Mouse (Mus musculus) MEL (cell line): Measurements from ENCODE around the gene Vps29. TPM values are rescaled to one million over a fixed set of nuclear protein-coding genes. Genes with fewer than 3 reads are reported as not detected.
A peak's percentile ranks its signal among the peaks of the same experiment; 100 is the strongest.

ENCODE experiments used
- DNase-seq: peaks from one replicate; pipeline ENCODE4 v3.0.0; 2011; ENCODE audit warnings: low read depth, low spot score
- H3K27ac ChIP-seq: 2 replicates; pipeline ENCODE4 v1.5.1; 2012; ENCODE audit warnings: low read depth, mild to moderate bottlenecking, control low read depth, low read length, moderate library complexity; ENCODE audit not compliant: control insufficient read depth
- H3K27me3 ChIP-seq, 2 experiments: fragments of 150-350 bp in 1 of 2; sonication (generic) in 1 of 2; 2 replicates each; pipeline ENCODE4 v1.6.1; 2012; ENCODE audit warnings: low read length in 2 of 2, mild to moderate bottlenecking in 2 of 2, improper control_type of control experiment in 1 of 2, moderate library complexity in 1 of 2; ENCODE audit not compliant: insufficient read depth in 2 of 2, control insufficient read depth in 1 of 2
- H3K36me3 ChIP-seq, 2 experiments: 2 replicates each; pipeline ENCODE4 v1.6.1; 2012 to 2014; ENCODE audit warnings: low read length in 2 of 2, improper control_type of control experiment in 1 of 2, inconsistent platforms in 1 of 2, mild to moderate bottlenecking in 1 of 2; ENCODE audit not compliant: insufficient read depth in 2 of 2, control insufficient read depth in 1 of 2
- H3K4me1 ChIP-seq, 2 experiments: fragments of 150-350 bp in 1 of 2; sonication (generic) in 1 of 2; 2 replicates each; pipeline ENCODE4 v1.6.1; 2012; ENCODE audit warnings: low read length in 2 of 2, improper control_type of control experiment in 1 of 2, mild to moderate bottlenecking in 1 of 2; ENCODE audit not compliant: insufficient read depth in 2 of 2, control insufficient read depth in 1 of 2
- H3K4me3 ChIP-seq, 2 experiments: fragments of 150-350 bp in 1 of 2; sonication (generic) in 1 of 2; 2 replicates each; pipeline ENCODE4 v1.5.1; 2012; ENCODE audit warnings: low read depth in 2 of 2, low read length in 2 of 2, mild to moderate bottlenecking in 2 of 2, moderate library complexity in 2 of 2, control low read depth in 1 of 2, improper control_type of control experiment in 1 of 2; ENCODE audit not compliant: control insufficient read depth in 1 of 2, insufficient read depth in 1 of 2
- H3K79me2 ChIP-seq: 2 replicates; pipeline ENCODE4 v1.6.1; 2012; ENCODE audit warnings: mild to moderate bottlenecking, low read length, moderate library complexity; ENCODE audit not compliant: control insufficient read depth, poor library complexity, insufficient read depth
- H3K9ac ChIP-seq: 2 replicates; pipeline ENCODE4 v1.6.1; 2012; ENCODE audit warnings: low read depth, mild to moderate bottlenecking, control low read depth, low read length, moderate library complexity; ENCODE audit not compliant: control insufficient read depth, poor library complexity, severe bottlenecking
- H3K9me3 ChIP-seq: fragments of 150-350 bp; sonication (generic); replicated peaks from 2 replicates; pipeline ENCODE4 v1.6.1; 2012; ENCODE audit warnings: mild to moderate bottlenecking, low read length, improper control_type of control experiment, moderate library complexity; ENCODE audit not compliant: insufficient read depth
- BHLHE40 ChIP-seq: IDR thresholded peaks from 2 replicates; pipeline ENCODE4 v1.6.1; 2012; ENCODE audit warnings: low read depth, mild to moderate bottlenecking, inconsistent platforms, low read length, improper control_type of control experiment, borderline replicate concordance
- CHD1 ChIP-seq: IDR thresholded peaks from 2 replicates; pipeline ENCODE4 v1.6.1; 2012; ENCODE audit warnings: low read depth, mild to moderate bottlenecking, inconsistent platforms, low read length, improper control_type of control experiment
- CHD2 ChIP-seq: IDR thresholded peaks from 2 replicates; pipeline ENCODE4 v1.6.1; 2011; ENCODE audit warnings: low read length, improper control_type of control experiment
- CTCF ChIP-seq, 3 experiments: IDR thresholded peaks in 2 of 3; conservative IDR thresholded peaks in 1 of 3; 2 replicates each; pipeline ENCODE4 v1.5.1; 2011 to 2012; ENCODE audit warnings: low read length in 3 of 3, low read depth in 2 of 3, mild to moderate bottlenecking in 2 of 3, improper control_type of control experiment in 1 of 3, inconsistent platforms in 1 of 3, mixed read lengths in 1 of 3, moderate library complexity in 1 of 3; ENCODE audit not compliant: control insufficient read depth in 1 of 3, insufficient read depth in 1 of 3, poor library complexity in 1 of 3, severe bottlenecking in 1 of 3
- E2F4 ChIP-seq: IDR thresholded peaks from 2 replicates; pipeline ENCODE4 v1.6.1; 2011; ENCODE audit warnings: low read depth, low read length, improper control_type of control experiment, borderline replicate concordance
- ELF1 ChIP-seq: IDR thresholded peaks from 2 replicates; pipeline ENCODE4 v1.6.1; 2014; ENCODE audit warnings: low read depth, mild to moderate bottlenecking, inconsistent platforms, low read length, improper control_type of control experiment, moderate library complexity
- EP300 ChIP-seq, 2 experiments: IDR thresholded peaks; 2 replicates each; pipeline ENCODE4 v1.6.1; 2011; ENCODE audit warnings: improper control_type of control experiment in 2 of 2, low read length in 2 of 2, low read depth in 1 of 2, mild to moderate bottlenecking in 1 of 2
- ETS1 ChIP-seq: IDR thresholded peaks from 2 replicates; pipeline ENCODE4 v1.6.1; 2012; ENCODE audit warnings: low read depth, mild to moderate bottlenecking, inconsistent platforms, low read length, improper control_type of control experiment, moderate library complexity
- GATA1 ChIP-seq: IDR thresholded peaks from 2 replicates; pipeline ENCODE4 v1.6.1; 2011; ENCODE audit warnings: low read depth, low read length, improper control_type of control experiment
- HCFC1 ChIP-seq: IDR thresholded peaks from 2 replicates; pipeline ENCODE4 v1.6.1; 2012; ENCODE audit warnings: low read depth, mild to moderate bottlenecking, inconsistent platforms, low read length, improper control_type of control experiment, moderate library complexity
- JUND ChIP-seq: IDR thresholded peaks from 2 replicates; pipeline ENCODE4 v1.6.1; 2011; ENCODE audit warnings: low read depth, mild to moderate bottlenecking, improper control_type of control experiment, low read length
- KAT2A ChIP-seq: conservative IDR thresholded peaks from 2 replicates; pipeline ENCODE4 v1.6.1; 2012; ENCODE audit warnings: low read depth, low read length, improper control_type of control experiment, inconsistent platforms
- MAFK ChIP-seq: IDR thresholded peaks from 2 replicates; pipeline ENCODE4 v1.6.1; 2011; ENCODE audit warnings: low read depth, mild to moderate bottlenecking, low read length, improper control_type of control experiment, borderline replicate concordance
- MAX ChIP-seq: IDR thresholded peaks from 2 replicates; pipeline ENCODE4 v1.6.1; 2011; ENCODE audit warnings: low read length, improper control_type of control experiment
- MAZ ChIP-seq: IDR thresholded peaks from 2 replicates; pipeline ENCODE4 v1.6.1; 2012; ENCODE audit warnings: low read depth, mild to moderate bottlenecking, inconsistent platforms, low read length, improper control_type of control experiment
- MXI1 ChIP-seq: IDR thresholded peaks from 2 replicates; pipeline ENCODE4 v1.6.1; 2011; ENCODE audit warnings: mild to moderate bottlenecking, low read depth, low read length, improper control_type of control experiment
- MYB ChIP-seq: IDR thresholded peaks from 2 replicates; pipeline ENCODE4 v1.6.1; 2011; ENCODE audit warnings: mild to moderate bottlenecking, low read depth, low read length, improper control_type of control experiment
- NELFE ChIP-seq: IDR thresholded peaks from 2 replicates; pipeline ENCODE4 v1.6.1; 2011; ENCODE audit warnings: low read depth, low read length, improper control_type of control experiment
- NRF1 ChIP-seq: IDR thresholded peaks from 2 replicates; pipeline ENCODE4 v1.6.1; 2014; ENCODE audit warnings: low read depth, mild to moderate bottlenecking, inconsistent platforms, low read length, improper control_type of control experiment, moderate library complexity; ENCODE audit not compliant: poor library complexity, insufficient read depth, severe bottlenecking
- POLR2A ChIP-seq, 2 experiments: IDR thresholded peaks; 2 replicates each; pipeline ENCODE4 v1.6.1; 2011 to 2012; ENCODE audit warnings: low read length in 2 of 2, mild to moderate bottlenecking in 2 of 2, control low read depth in 1 of 2, improper control_type of control experiment in 1 of 2, low read depth in 1 of 2, moderate library complexity in 1 of 2; ENCODE audit not compliant: control insufficient read depth in 1 of 2, insufficient read depth in 1 of 2, poor library complexity in 1 of 2
- POLR2AphosphoS2 ChIP-seq: IDR thresholded peaks from 2 replicates; pipeline ENCODE4 v1.6.1; 2011; ENCODE audit warnings: low read length, improper control_type of control experiment
- POLR2AphosphoS5 ChIP-seq: IDR thresholded peaks from 2 replicates; pipeline ENCODE4 v1.6.1; 2012; ENCODE audit warnings: low read depth, borderline replicate concordance, mild to moderate bottlenecking, inconsistent platforms, low read length, moderate library complexity, mixed read lengths
- RAD21 ChIP-seq: IDR thresholded peaks from 2 replicates; pipeline ENCODE4 v1.6.1; 2011; ENCODE audit warnings: mild to moderate bottlenecking, low read depth, low read length, improper control_type of control experiment
- RCOR1 ChIP-seq: IDR thresholded peaks from 2 replicates; pipeline ENCODE4 v1.6.1; 2012; ENCODE audit warnings: low read depth, mild to moderate bottlenecking, inconsistent platforms, low read length, improper control_type of control experiment
- SIN3A ChIP-seq: IDR thresholded peaks from 2 replicates; pipeline ENCODE4 v1.6.1; 2012; ENCODE audit warnings: low read length, improper control_type of control experiment, inconsistent platforms
- SMC3 ChIP-seq: IDR thresholded peaks from 2 replicates; pipeline ENCODE4 v1.6.1; 2011; ENCODE audit warnings: low read depth, low read length, improper control_type of control experiment
- TAL1 ChIP-seq: IDR thresholded peaks from 2 replicates; pipeline ENCODE4 v1.6.1; 2012; ENCODE audit warnings: mild to moderate bottlenecking, inconsistent platforms, low read length, moderate library complexity, mixed read lengths
- TBP ChIP-seq: IDR thresholded peaks from 2 replicates; pipeline ENCODE4 v1.8.0; 2011; ENCODE audit warnings: low read depth, low read length, improper control_type of control experiment
- TCF12 ChIP-seq: IDR thresholded peaks from 2 replicates; pipeline ENCODE4 v1.6.1; 2014; ENCODE audit warnings: low read depth, mild to moderate bottlenecking, inconsistent platforms, low read length, improper control_type of control experiment, moderate library complexity
- UBTF ChIP-seq: IDR thresholded peaks from 2 replicates; pipeline ENCODE4 v1.6.1; 2012; ENCODE audit warnings: low read depth, mild to moderate bottlenecking, inconsistent platforms, low read length, improper control_type of control experiment, moderate library complexity, borderline replicate concordance; ENCODE audit not compliant: insufficient read depth
- USF1 ChIP-seq: IDR thresholded peaks from 2 replicates; pipeline ENCODE4 v1.6.1; 2014; ENCODE audit warnings: low read depth, mild to moderate bottlenecking, inconsistent platforms, low read length, improper control_type of control experiment, moderate library complexity
- USF2 ChIP-seq, 2 experiments: IDR thresholded peaks; 2 replicates each; pipeline ENCODE4 v1.6.1; 2011 to 2012; ENCODE audit warnings: improper control_type of control experiment in 2 of 2, low read length in 2 of 2, borderline replicate concordance in 1 of 2, inconsistent platforms in 1 of 2, low read depth in 1 of 2, mild to moderate bottlenecking in 1 of 2; ENCODE audit not compliant: insufficient read depth in 1 of 2
- ZC3H11A ChIP-seq: IDR thresholded peaks from 2 replicates; pipeline ENCODE4 v1.6.1; 2012; ENCODE audit warnings: low read depth, mild to moderate bottlenecking, inconsistent platforms, low read length, improper control_type of control experiment
- ZKSCAN1 ChIP-seq: IDR thresholded peaks from 2 replicates; pipeline ENCODE4 v1.6.1; 2012; ENCODE audit warnings: low read depth, mild to moderate bottlenecking, inconsistent platforms, low read length, improper control_type of control experiment, moderate library complexity
- ZMIZ1 ChIP-seq: IDR thresholded peaks from 2 replicates; pipeline ENCODE4 v1.6.1; 2012; ENCODE audit warnings: low read depth, mild to moderate bottlenecking, inconsistent platforms, low read length, improper control_type of control experiment, moderate library complexity
- ZNF384 ChIP-seq: IDR thresholded peaks from 2 replicates; pipeline ENCODE4 v1.6.1; 2012; ENCODE audit warnings: low read depth, mild to moderate bottlenecking, inconsistent platforms, low read length, improper control_type of control experiment
- polyA plus RNA-seq, 2 experiments: library from polyadenylated mRNA; stranded (reverse) in 1 of 2; unstranded in 1 of 2; fragments of >175 nt in 1 of 2; fragments of >200 nt in 1 of 2; gene quantifications; 2 replicates each; pipeline versions ENCODE4 v1.2.1 to v1.2.4; 2012; ENCODE audit warnings: low replicate concordance in 2 of 2, low read depth in 1 of 2; ENCODE audit not compliant: insufficient read length in 2 of 2, insufficient read depth in 1 of 2, missing spikeins in 1 of 2
- total RNA-seq: library from RNA; depleted of rRNA; stranded (reverse); fragments of 300-350 nt; gene quantifications from 2 replicates; pipeline ENCODE4 v1.2.3, GENCODE M21; 2012

Vps29 gene
- total and polyA plus RNA-seq, 3 experiments = 92.1 to 424 (median 101) TPM

GRCm38 (mm10) chr5:122372192-122372769 lies 18.1 kb downstream of the Vps29 start, which contains the start of gene Fam216a:
Gene Fam216a, minus strand, starts transcription at chr5:122372364.
- Histone ChIP-seq H3K4me1 (peaks cover 0 to 3% of the 10 kb centered on the region in 2 experiments; a peak in 1 of 4 replicates), H3K36me3 (peaks cover 8 to 11% of the 10 kb centered on the region in 2 experiments)
- peak; percentile 100 for DNase-seq
- TF ChIP-seq CTCF (IDR thresholded peaks at IDR 0.05 in 2 of 3, conservative IDR thresholded peaks at IDR 0.05 in 1 of 3; ENCODE audit: control insufficient read depth in 1 of 3, insufficient read depth in 1 of 3, low read depth in 2 of 3, low read length in 3 of 3, poor library complexity in 1 of 3, severe bottlenecking in 1 of 3) = no peak
- TF ChIP-seq CHD1 = no peak
- TF ChIP-seq TBP = peak; percentile 73
- TF ChIP-seq EP300 (IDR thresholded peaks at IDR 0.05; ENCODE audit: low read depth in 1 of 2, low read length in 2 of 2) = peak in 1 of 2 experiments; percentile 60; a peak in 1 of 4 replicates
- TF ChIP-seq E2F4 = peak; percentile 31; the same call in 1 of the 2 replicates
- TF ChIP-seq SMC3 = no peak
- no peak for TF ChIP-seq MAFK
- TF ChIP-seq POLR2A (IDR thresholded peaks at IDR 0.05; ENCODE audit: control insufficient read depth in 1 of 2, insufficient read depth in 1 of 2, low read depth in 1 of 2, low read length in 2 of 2, poor library complexity in 1 of 2) = peak; percentile 80 to 86
- peak; percentile 67; the same call in 1 of the 2 replicates for TF ChIP-seq USF1
- peak; percentile 44; the same call in 1 of the 2 replicates for TF ChIP-seq MAZ
- 0 out of 2 replicates have a peak, but pooled peaks have one; percentile 36 for TF ChIP-seq POLR2AphosphoS5
- TF ChIP-seq ZNF384 = peak; percentile 81
- TF ChIP-seq NRF1 = peak; percentile 88
- peak; percentile 86 for TF ChIP-seq NELFE
- peak; percentile 90; the same call in 1 of the 2 replicates for TF ChIP-seq ZMIZ1
- peak; percentile 95 for TF ChIP-seq HCFC1
- TF ChIP-seq CHD2 = peak; percentile 68; the same call in 1 of the 2 replicates
- no peak for TF ChIP-seq ZC3H11A
- peak; percentile 85 for TF ChIP-seq MYB
- TF ChIP-seq UBTF = no peak
- no peak for TF ChIP-seq ZKSCAN1
- peak; percentile 93 for TF ChIP-seq POLR2AphosphoS2
- peak; percentile 57; the same call in 1 of the 2 replicates for TF ChIP-seq GATA1
- TF ChIP-seq KAT2A = peak; percentile 76
- TF ChIP-seq USF2 (IDR thresholded peaks at IDR 0.05; ENCODE audit: borderline replicate concordance in 1 of 2, insufficient read depth in 1 of 2, low read depth in 1 of 2, low read length in 2 of 2) = no peak
- peak; percentile 99 for TF ChIP-seq SIN3A
- TF ChIP-seq TAL1 = no peak
- no peak for TF ChIP-seq JUND
- peak; percentile 92 for TF ChIP-seq MAX
- peak; percentile 88 for TF ChIP-seq ELF1
- peak; percentile 95 for TF ChIP-seq BHLHE40
- no peak for TF ChIP-seq RCOR1
- TF ChIP-seq ETS1 = peak; percentile 78
- peak; percentile 70 for TF ChIP-seq TCF12
- TF ChIP-seq RAD21 = no peak
- peak; percentile 96 for TF ChIP-seq MXI1

More at GRCm38 (mm10) chr5:122372192-122372769, 18.1 kb downstream of the Vps29 start, which contains the start of gene Fam216a:
- peak within 1 kb of the TSS; percentile 91 for H3K27ac ChIP-seq
- peak within 1 kb of the TSS; percentile 96 for H3K9ac ChIP-seq
- no peaks in the 10 kb centered on the region for H3K9me3 ChIP-seq
- H3K79me2 ChIP-seq = peaks cover 27% of the 10 kb centered on the region
- H3K27me3 ChIP-seq = no peaks in the 10 kb centered on the region
- H3K4me3 ChIP-seq = peak within 1 kb of the TSS; percentile 81 to 95
